Mouse (Mus musculus): Measurements from ENCODE around the gene Vpreb3.

Gene Vpreb3

GRCm38 (mm10) chr10:75942736-75943477, at the start of gene Vpreb3:
Gene Vpreb3, plus strand, starts transcription at chr10:75943057.
- DNase-seq (ENCODE audit: low spot score), result no peak

GRCm38 (mm10) chr10:75893089-75893750, 49.6 kb upstream of the Vpreb3 start, which contains the start of gene Derl3:
Gene Derl3, plus strand, starts transcription at chr10:75893413.
- DNase-seq (ENCODE audit: low spot score), result peak; percentile 74

DNA sequence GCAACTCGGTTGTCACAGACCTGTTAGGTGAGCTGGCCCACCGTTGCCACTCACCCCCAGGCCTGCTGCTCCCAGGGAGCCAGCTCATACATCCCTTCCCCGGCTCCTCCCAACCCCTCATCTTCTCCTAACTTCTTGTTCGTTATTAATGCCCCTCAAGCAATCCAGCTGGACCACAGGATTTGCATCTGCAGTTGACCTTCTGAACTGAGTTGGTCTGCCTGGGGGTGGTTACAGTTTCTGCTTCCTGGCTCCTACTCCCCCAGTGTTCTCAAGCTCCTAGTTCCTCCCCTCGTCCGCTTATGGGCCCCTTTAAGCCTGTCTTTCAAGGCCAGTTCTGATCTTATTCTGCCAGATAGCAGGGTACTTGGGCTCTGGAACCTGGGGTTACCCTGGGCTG, 48.3 kb upstream of the Vpreb3 start:
- DNase-seq (ENCODE audit: low spot score), result no peak

DNA sequence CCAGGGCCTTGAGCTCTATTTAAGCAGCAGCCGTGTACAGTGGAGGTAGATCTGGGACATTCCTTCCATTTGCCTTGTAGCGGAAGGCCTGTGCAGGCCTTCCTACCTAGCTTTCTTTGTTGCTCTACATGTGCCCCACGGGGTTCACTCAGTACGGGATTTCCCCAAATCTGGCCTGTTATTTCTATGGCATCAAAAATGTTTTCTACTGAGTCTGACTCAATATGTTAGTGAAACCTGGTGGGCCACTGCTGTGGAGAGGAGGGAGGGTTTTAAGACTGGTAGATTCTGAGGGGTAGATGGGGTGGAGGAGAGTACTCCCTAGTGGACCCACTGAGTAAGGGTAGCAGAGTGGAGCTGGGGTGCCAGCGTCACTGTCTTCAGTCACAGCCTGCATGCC, 47.1 kb upstream of the Vpreb3 start:
- no peak for DNase-seq (ENCODE audit: low spot score)

DNA sequence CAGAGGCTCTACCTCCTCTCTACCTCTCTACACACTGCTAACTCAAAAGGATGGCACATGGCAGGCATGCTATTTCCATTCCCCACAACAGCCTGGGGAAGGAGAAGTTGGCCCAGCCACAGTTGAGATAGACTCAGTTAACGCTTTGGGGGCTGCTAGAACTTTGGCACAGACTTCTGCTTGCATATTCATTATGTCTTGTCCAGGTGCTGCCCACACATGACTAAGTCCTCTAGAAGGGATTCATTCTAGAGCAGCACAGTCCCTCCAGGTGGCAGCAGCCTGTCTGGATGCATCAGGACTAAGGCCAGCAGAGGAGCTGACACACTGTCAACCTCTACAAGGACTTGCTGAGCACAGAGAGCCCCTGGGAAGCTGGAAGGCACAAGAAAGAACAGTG, 46.6 kb upstream of the Vpreb3 start:
- no peak for DNase-seq (ENCODE audit: low spot score)

DNA sequence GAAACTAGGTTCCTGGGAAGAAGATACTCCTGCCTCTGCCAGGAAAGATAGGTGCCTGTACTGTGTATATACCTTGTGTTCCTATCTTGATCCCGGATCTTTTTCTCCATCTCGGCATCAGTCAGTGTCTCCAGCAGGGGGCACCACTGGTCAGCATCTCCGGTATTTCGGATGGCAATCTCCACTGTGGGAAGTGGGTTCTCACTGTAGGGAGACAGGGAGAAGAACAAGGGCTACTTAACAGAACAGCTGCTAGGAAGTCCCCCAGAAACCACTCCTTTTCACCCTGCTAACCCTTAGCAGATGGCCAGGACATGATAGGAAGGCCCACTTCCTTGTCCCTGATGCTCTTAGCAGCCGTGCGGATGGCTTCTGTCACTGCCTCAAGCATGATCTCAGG, 45.5 kb upstream of the Vpreb3 start:
- peak; percentile 42 for DNase-seq (ENCODE audit: low spot score)

DNA sequence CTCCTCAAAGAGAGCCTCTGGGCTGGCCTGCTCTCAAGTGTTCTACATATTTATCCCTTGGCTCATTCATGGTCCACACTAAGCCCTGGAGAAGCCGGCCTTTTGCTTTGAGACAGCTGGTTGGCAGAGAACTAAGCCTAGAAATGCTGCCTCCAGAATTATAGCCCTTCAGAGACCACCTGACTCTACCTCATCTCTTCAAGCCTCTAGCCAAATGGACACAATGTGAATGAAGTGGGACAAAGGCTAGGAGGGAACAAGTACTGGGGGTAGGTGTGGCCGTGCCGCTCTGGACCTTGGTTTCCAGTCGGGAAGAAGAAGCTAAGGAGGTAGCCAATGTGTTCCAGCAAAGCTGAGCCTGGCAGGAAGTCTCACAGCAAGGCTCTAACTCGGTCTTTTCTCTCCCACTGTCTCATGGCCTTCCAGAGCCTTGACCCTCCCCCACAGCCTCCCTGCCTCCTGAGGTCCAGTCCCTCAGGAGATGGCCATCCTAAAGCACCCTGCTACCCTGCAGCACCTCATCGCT, 44.8 kb upstream of the Vpreb3 start:
- DNase-seq (ENCODE audit: low spot score), result no peak

DNA sequence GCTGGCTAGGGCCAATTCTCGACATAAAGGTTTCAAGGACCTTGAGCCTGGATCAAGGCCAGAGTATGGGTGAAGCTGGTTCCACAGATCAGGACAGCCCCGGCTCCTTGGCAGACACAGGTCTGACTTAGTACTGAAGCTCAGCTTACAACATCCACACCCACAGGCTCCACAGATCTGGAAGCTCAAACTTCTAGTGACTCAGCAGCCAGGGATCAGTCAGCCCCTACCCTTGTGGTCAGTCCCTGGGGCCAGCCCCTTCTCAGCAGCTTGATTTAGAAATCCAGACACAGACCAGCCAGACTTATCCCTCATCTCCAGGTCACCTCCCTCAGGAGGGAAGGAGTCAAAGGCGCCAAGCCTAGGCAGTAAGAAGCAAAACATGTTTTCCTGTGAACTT, 44.0 kb upstream of the Vpreb3 start:
- no peak for DNase-seq (ENCODE audit: low spot score)

DNA sequence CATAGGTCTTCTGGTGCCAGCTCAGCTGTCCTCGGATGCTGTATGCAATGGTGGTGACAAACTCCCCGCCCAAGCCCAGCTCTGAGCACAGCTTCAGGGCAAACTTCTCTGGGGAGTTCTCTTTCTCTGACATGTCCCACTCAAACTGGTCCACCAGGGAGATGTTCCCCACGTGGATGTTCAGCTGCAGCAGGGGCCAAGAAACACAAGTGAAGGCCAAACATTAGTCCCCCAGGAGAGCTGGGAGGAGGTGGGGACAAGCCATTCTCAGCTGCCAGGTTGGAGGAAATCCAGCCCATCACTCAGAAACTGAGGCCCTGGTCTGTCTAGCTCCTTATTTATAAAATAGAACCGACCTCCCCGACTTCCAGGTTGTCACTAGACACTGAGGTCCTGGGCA, 38.5 kb upstream of the Vpreb3 start:
- DNase-seq (ENCODE audit: low spot score), result no peak

DNA sequence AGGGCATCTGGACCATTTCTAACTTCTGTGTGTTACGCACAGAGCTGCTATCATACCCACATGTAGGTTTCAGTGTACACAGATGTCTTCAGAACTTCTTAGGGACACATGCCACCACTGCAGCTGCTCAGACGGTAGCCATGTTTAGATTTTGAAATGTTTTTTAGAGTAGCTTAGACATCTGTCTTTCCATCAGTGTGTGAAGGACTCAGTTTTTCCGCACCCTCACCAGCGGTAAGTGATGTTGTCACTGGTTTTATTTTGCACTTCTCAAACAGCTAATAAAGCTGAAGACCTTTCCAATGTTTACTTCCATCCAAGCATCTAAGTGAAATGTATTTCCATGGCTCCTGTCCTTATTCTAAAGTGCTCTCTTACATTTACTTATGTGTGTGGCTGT, 36.0 kb upstream of the Vpreb3 start:
- DNase-seq (ENCODE audit: low spot score), result no peak

- no peak for DNase-seq (ENCODE audit: low spot score)
Measured at GRCm38 (mm10) chr10:75910698-75911097, 32.2 kb upstream of the Vpreb3 start.

- no peak for DNase-seq (ENCODE audit: low spot score)
Measured at GRCm38 (mm10) chr10:75913013-75913589, 29.8 kb upstream of the Vpreb3 start.

GRCm38 (mm10) chr10:75915557-75915956, 27.3 kb upstream of the Vpreb3 start:
- DNase-seq (ENCODE audit: low spot score), result no peak

DNA sequence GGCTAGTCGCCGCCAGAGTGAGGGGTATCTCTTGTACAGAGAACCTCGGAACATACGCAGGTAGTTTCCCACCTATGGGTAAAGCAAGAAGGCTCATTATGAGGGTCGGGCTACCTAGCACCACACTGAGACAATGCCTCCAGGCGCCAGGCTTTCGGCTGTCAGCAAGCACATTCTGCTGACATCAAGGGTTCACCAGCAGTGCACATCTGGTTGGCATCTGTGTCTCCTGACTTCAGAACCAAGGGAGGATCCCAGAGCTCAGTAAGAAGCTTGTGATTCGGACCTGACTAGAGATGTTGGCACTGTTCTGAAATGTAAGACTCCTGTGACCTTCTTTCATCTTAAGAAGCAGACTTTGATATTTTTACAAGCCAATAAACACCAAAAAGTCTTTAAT, 26.0 kb upstream of the Vpreb3 start:
- no peak for DNase-seq (ENCODE audit: low spot score)

GRCm38 (mm10) chr10:75919026-75919425, 23.8 kb upstream of the Vpreb3 start:
- DNase-seq (ENCODE audit: low spot score), result no peak

DNA sequence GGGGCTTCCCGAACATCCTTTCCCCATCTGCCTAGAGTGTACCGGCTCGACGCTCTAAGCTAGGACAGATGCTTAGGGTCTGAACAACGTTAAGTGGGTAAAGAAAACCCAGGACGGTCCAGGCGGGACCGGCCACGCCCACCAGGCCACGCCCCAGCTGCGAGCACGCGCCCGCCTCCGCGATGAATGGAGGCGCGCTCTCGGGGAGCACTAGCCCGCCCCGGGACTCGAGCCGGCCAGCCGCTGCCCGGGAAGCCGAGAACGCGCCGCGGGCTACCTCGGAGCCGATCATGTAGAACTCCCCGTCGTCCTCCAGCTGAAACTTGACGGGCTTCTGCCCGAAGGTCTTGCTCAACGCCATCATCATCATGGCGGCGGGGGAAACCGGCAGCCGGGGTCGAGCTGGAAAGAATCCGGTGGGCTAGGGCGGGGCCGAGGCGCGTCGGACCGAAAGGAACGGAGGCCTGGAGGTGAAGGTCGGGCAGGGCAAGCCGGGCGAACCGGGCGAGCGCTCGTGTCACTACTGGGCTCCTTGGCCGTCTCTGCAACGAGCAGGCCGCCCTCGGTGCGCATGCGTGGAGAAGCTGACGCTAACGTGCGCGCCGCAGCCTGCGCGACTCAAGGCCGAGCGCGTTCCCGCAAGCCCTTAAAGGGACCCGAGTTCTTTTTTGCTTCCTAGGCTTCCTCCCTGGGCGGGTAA, 21.7 kb upstream of the Vpreb3 start, which contains the start of gene Smarcb1:
Smarcb1 (minus strand) TSS at position 592 of the 700 bp plus-strand sequence.
- DNase-seq (ENCODE audit: low spot score), result peak; percentile 91

- DNase-seq (ENCODE audit: low spot score), result no peak
Measured at GRCm38 (mm10) chr10:75921726-75922560, 20.9 kb upstream of the Vpreb3 start.

GRCm38 (mm10) chr10:75924324-75924723, 18.5 kb upstream of the Vpreb3 start:
- no peak for DNase-seq (ENCODE audit: low spot score)

DNA sequence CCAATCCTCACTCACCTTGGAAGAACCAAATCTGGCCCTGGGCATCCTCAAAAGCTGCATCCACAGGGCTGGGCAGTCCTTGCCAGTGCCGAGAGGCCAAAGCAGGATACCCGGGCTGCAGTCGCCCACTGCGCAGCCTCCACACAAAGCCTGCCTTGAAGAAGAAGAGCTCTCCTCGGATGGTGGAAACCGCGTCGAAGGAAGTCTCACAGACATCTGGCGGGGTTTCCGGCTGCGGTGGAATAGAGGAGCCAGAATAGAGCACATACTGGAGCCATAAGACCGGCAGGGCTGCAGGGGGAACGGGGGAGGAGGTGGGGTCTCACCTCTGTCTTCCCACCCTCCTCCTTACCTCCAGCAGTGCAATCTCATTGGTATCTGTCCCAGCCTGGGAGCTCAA, 16.5 kb upstream of the Vpreb3 start:
- DNase-seq (ENCODE audit: low spot score), result no peak

GRCm38 (mm10) chr10:75930304-75930703, 12.6 kb upstream of the Vpreb3 start:
- DNase-seq (ENCODE audit: low spot score), result no peak

GRCm38 (mm10) chr10:75931311-75931710, 11.5 kb upstream of the Vpreb3 start:
- no peak for DNase-seq (ENCODE audit: low spot score)
